Mouse (Mus musculus) right cerebral cortex, postnatal 36 days (tissue): ENCODE measurements around the gene Kif27.
A peak's percentile ranks its signal among the peaks of the same experiment; 100 is the strongest.
"Not testable (repeated sequence)": the region's sequence is repeated elsewhere in the genome, so short reads cannot be mapped to it uniquely, and the experiment has no call there.

ENCODE experiments used
- DNase-seq, 2 experiments: peaks; one replicate each; pipeline ENCODE4 v3.0.0; 2022; ENCODE audit warnings: low spot score in 2 of 2, mixed read lengths in 1 of 2

Kif27 gene

GRCm38 (mm10) chr13:58358629-58359303 lies at the start of gene Kif27:
TSS of gene Kif27 (minus strand) at chr13:58359122.
- DNase-seq: peak; percentile 15 to 28

GRCm38 (mm10) chr13:58403243-58403642 lies 44.3 kb upstream of the Kif27 start, which contains the start of gene Hnrnpk:
TSS of gene Hnrnpk (minus strand) at chr13:58403343.
- DNase-seq: not testable (repeated sequence)

DNA sequence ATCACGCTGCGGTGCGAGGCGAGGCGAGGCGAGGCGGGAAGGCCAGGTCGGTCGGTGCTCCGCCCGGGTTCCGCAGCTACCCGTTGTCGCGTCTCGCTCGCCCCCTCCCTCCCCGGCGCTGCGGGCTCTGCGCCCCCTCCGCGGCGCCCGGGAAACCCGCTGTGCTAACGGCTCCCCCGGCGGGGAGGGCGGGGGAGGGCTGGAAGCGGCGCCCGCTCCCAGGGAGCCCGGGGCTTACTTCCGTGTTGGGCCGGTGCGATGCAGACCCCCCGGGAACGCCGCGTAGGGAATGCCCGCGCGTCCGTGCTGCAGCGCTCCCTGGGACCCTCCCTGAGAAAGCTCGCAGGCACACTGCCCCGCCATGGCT lies 43.8 kb upstream of the Kif27 start:
- DNase-seq: no peak

DNA sequence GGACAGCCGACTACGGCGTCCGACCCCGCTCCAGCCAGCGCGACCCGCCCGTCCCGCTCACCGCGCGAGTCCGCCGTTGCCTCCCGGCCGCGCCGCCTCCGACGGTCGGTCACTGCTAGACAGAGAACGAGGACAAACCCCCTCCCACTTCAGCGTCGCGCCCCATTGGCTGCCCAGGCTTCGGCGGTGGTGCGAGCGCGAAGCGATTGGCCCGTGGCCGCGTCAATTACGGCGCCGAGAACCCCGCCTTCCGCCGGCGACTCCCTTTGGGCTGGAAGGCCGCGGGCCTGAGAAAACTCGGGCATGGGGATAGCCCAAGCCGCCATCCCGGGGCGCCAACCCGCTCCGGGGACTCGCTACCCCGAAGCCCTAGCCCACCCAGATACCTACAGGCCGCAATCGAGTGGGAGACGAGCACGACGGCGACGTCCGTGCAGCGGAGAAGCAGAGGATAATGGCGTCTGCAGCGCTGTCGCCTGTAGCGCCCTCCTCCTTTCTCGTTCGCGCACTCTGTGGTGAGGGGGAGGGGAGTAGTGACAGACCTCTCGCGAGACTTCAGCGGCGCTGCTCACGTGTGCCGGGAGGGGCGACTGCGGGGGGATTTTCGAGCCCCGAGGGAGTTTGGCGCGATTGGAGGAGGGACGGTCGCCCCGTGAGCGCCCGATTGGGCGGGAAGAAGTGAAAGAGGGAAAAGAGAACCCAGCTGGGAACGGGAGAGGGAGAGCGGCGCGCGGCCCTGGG lies 43.3 kb upstream of the Kif27 start, which contains the start of gene Rmi1:
TSS of gene Rmi1 (plus strand) at position 246 of the 741 bp plus-strand sequence.
- DNase-seq: peak; percentile 92 to 95

GRCm38 (mm10) chr13:58401135-58402002 lies 42.4 kb upstream of the Kif27 start:
- DNase-seq: peak; percentile 48 to 62

DNA sequence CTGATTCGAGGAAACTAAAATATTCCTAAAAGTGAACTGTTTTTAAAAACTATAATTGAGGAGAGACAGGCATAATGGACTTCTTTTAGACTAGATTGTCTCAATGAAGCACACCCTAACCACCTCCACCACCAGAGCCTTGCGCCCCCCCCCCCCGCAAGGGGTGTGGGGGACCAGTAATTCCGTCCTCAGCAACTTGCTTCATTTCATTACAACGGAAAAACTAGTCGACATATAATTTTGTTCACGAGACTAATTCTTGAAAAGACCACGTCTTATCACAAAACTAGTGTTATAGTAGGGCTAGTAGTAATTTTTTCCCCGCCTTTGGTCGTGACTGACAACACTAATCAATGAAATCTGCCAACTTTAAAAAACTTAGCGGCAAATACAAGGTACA lies 41.7 kb upstream of the Kif27 start:
- no peak for DNase-seq

DNA sequence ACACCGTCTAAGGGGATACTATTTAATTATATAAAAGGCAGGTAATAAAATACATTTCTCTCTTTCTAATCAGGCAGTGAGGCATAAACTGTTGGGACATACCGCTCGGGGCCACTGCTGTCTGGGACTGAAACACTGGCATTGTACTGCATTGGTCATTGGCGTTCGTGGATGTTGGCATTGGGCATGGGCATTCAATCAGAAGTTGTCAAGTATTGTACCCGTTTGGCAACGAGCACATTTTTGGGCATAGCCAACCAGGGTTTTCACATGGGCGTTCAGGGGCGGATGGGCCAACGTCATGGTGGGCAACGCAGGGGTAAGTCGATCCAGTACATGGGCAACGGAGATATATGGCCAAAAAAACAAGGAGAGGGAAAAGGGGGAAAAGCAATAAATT lies 38.7 kb upstream of the Kif27 start:
- no peak for DNase-seq

GRCm38 (mm10) chr13:58394392-58394791 lies 35.5 kb upstream of the Kif27 start:
- DNase-seq: not testable (repeated sequence)

GRCm38 (mm10) chr13:58389324-58389951 lies 30.5 kb upstream of the Kif27 start:
- DNase-seq: no peak

- no peak for DNase-seq
Observed at GRCm38 (mm10) chr13:58388379-58388778, 29.5 kb upstream of the Kif27 start.

DNA sequence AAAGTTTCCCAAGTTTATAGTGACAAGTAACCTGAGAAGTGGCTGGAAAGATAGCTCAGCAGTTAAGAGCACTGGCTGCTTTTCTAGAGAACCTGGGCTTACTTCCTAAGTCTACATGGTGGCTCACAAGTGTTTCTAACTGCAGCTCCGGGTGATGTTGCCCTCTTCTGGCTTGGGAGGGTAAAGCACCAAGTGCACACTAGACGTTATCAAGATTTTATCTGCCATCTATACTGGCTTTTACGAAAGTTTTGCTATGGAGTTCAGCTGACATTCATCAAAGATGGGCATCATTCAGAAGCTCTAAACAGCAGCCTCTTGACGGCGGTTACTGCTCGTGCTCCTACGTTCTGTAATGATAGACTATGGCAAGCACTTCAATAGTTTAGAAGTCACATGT lies 29.0 kb upstream of the Kif27 start:
- DNase-seq: peak; percentile 40 to 48

GRCm38 (mm10) chr13:58385547-58385920 lies 26.6 kb upstream of the Kif27 start:
- no peak for DNase-seq

- DNase-seq: peak; percentile 8 to 10
Observed at GRCm38 (mm10) chr13:58384779-58385546, 26.0 kb upstream of the Kif27 start, which contains the start of gene 2210016F16Rik. TSS of gene 2210016F16Rik (minus strand) at chr13:58385225.

DNA sequence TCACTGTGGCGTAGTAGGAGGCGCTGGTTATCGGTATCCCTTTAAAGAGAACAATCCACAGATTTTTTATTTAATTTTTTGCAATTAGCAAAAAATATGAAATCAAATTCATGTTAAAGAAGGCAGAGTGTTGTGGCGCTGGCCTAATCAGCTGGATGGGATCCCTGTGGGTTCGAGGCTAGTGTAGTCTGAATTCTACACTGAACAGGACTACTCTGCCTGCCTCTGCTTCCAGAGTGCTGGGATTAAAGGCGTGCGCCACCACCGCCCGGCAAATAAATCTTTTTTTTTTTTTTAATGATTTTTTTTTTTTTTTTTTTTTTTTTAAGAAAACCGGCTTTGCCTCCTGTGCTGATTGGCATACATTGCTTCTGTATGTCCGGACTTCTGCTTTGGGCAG lies 25.4 kb upstream of the Kif27 start:
- no peak for DNase-seq

- DNase-seq: no peak
Observed at GRCm38 (mm10) chr13:58373153-58373470, 14.2 kb upstream of the Kif27 start.

DNA sequence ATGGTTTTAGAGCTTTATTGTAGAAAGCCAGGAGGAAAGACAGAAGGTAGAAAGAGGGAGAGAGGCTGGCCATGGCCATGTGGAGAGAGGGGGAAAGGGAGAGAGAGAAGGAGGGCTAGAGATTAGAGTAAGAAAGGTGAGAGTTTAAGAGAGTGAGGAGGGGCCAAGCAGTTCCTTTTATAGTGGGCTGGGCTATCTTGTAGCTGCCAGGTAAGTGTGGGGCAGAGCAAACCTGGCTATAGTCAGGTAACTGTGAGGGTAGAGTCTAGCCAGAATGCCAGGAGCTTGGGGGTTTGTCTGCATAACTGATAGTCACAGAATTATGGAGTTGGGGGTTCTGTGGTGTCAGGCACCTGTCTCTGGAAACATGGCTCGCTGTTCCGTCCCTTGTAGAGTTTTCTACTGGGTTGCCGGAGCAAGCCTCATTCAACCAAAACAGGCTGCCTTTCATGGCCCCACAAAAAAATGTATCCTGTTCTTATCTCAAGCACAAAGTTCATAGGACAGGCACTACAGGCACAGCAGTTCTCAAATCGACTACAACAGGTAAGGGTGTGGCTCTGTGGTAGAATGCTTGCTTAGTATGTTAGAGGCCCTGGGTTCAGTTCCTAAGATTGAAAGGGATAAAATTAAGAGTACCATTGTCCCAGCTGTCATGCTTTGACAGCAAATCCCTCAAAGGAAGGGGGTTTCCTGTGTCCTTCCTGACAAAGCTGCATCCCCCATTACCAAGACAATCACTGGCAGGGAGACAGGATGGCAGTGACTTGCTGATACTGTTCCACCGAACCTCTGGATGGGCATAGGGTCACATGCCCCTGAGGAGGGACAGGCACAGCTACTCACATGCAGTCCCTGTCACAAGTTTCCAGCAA lies 13.6 kb upstream of the Kif27 start:
- no peak for DNase-seq

- DNase-seq: no peak
Observed at GRCm38 (mm10) chr13:58368835-58369234, 9.9 kb upstream of the Kif27 start.

DNA sequence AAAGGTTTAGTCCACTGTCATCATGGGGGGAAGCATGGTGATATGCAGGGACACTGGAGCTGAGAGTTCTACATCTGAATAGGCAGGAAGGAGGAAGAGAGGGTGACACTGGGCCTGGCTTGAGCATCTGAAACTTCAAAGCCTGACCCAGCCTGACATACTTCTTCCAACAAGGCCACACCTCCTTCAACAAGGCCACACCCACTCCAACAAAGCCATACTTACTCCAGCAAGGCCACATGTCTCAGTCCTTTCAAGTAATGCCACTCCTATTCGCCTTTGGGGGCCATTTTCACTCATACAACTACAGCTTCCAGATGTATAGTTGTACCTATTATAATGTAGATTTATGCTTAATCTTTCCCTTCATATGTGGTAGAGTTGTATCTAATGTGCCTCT lies 8.7 kb upstream of the Kif27 start:
- no peak for DNase-seq

DNA sequence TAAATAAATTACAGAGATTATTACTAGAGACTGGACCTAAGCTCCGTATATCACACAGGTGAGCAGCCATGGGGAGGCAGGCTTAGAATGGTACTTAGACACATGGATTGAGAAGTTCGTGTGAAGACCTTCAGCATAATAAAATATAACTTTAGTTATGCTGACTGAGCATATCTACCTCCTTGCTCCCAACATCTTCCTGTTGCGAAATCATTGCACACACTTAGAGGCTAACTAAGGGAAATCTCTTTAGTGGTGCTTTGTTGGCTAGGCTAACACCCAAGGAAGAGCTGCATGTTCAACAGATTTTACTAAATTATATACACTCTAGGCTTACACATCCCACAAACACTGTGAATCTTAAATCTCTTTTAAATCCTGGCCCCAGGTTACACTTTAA lies 7.5 kb upstream of the Kif27 start:
- no peak for DNase-seq

- DNase-seq: not testable (repeated sequence)
Observed at GRCm38 (mm10) chr13:58365179-58365578, 6.3 kb upstream of the Kif27 start.
